Mouse (Mus musculus): ENCODE measurements around the gene Tdrd12.

DNA sequence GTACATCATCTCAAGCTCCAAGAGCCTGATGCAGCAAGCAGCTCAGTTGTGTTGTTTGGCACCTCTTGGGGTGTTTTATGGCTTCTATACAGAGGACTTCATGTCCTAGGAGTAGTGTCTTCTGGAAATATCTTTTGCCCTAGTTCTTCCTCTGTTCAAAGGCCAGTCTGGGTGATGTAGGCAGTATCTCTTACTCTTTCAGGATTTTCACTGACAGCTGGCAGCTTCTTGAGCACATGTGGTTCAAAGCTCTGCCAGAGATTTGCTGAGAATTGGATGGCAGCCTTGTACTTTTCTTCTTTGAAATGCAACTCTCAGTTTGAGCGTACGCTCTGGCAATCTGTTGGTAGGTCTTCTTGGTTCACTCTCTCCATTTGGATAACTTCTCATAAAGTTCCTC is 40.0 kb downstream of the Tdrd12 start:
- TF ChIP-seq POLR2A (IDR thresholded peaks at IDR 0.05; ENCODE audit: borderline replicate concordance, low read depth, low read length) = no peak
- no peak for TF ChIP-seq CTCF (IDR thresholded peaks at IDR 0.05; ENCODE audit: low read depth, low read length)

All from bone marrow macrophage, adult 2 months (primary cell).